Mouse (Mus musculus) lung, adult 2 months (tissue): ENCODE measurements around the gene Thrap3. TPM values are rescaled to one million over a fixed set of nuclear protein-coding genes. Genes with fewer than 3 reads are reported as not detected.
A peak's percentile ranks its signal among the peaks of the same experiment; 100 is the strongest.
"Not testable (repeated sequence)": the region's sequence is repeated elsewhere in the genome, so short reads cannot be mapped to it uniquely, and the experiment has no call there.

ENCODE experiments used
- DNase-seq: peaks from one replicate; pipeline ENCODE4 v3.0.0; 2022
- H3K4me1 ChIP-seq: fragments of 200-500 bp; 2 replicates; pipeline ENCODE4 v1.6.1; 2011; ENCODE audit warnings: low read length; ENCODE audit not compliant: control insufficient read depth, insufficient read depth
- H3K4me3 ChIP-seq: fragments of 200-500 bp; replicated peaks from 2 replicates; pipeline ENCODE3; 2011; ENCODE audit warnings: low read depth, mild to moderate bottlenecking, control low read depth, low read length; ENCODE audit errors: extremely low read depth
- CTCF ChIP-seq: fragments of 200-500 bp; IDR thresholded peaks from 2 replicates; pipeline ENCODE4 v1.5.1; 2011; ENCODE audit warnings: mild to moderate bottlenecking, low read length, control low read depth; ENCODE audit not compliant: insufficient read depth
- POLR2A ChIP-seq: fragments of 200-500 bp; IDR thresholded peaks from 2 replicates; pipeline ENCODE4 v1.6.1; 2011; ENCODE audit warnings: low read depth, mild to moderate bottlenecking, control low read depth, low read length, borderline replicate concordance; ENCODE audit errors: extremely low read depth
- WGBS: fragments of 180-500 bp; shearing (Covaris S2); methylation state at CpG from one replicate; pipeline ENCODE4 v1.1.7; 2018; 5-methylcytosine and 5-hydroxymethylcytosine counted together
- polyA plus RNA-seq: library from polyadenylated mRNA; depleted of rRNA; stranded (reverse); fragments of >200 nt; gene quantifications from 2 replicates; pipeline ENCODE4 v1.2.3, GENCODE M21; 2012

Thrap3 gene
- polyA plus RNA-seq, 1 experiment = 62.8 TPM

DNA sequence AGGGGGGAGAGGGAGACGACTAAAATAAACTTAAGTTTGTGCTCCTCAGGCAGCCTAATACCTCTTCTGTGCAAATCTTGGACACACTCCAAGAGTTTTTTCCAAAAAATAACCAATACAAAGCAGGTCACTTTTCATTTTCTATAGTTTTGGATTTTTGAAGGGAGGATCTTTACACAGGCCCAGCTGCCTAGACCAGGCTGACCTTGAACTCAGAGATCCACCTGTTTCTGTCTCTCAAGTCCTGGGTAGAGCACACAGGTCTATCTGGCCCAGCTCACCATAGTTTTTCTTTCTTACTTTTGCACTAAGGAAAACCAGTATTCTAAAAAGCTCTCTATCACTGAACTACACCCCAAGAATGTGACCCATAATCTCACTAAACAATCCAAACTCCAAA, 2.5 kb downstream of the Thrap3 start:
- 5% methylated on average over 1 of the region's 1 CpGs for WGBS
- Histone ChIP-seq H3K4me3 (no peak overlapping the region), H3K4me1 (peaks cover 23% of the 10 kb centered on the region)
- TF ChIP-seq CTCF (no peak), POLR2A (no peak)
- DNase-seq = no peak

DNA sequence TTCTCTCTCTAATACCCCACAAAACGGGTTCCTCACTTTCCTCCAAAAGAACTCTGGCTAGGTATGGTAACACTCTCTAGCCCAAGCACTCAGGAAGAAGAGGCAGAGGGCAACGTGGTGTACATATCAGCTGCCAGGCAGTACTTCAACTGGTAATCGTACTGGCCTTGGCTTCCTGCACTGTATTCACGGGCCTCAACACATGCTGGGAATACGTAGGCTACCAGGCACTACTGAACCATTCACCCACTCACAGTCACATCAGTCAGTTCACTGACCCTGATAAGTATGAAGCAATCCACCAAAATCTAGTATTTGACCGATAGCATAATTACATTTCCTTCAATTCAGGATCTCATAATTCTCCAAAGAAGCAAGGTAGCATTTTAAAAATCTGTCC, 3.0 kb downstream of the Thrap3 start:
- 14% methylated on average over 6 of the region's 6 CpGs for WGBS
- no peak for DNase-seq
- TF ChIP-seq POLR2A (no peak), CTCF (no peak)
- H3K4me1 ChIP-seq = peaks cover 23% of the 10 kb centered on the region
- H3K4me3 ChIP-seq = no peak overlapping the region

DNA sequence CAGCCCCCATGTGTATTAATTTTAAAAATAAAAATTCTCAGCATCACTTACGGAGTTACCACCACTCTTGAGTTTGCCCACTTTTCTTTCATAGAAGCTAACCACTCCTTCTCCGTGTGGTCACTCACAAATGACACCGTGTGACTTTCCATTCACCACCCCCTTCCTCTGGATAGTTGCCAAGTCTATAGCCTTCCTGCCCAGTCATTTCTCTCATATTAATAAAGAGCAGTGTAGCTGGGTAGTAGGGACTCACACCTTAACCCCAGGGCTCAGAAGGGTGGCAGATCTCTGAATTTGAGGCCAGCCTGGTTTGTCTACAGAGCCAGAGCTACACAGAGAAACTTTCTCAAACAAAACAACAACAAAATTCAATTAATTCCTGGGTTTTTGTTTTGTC, 5.1 kb downstream of the Thrap3 start:
- TF ChIP-seq POLR2A = no peak
- TF ChIP-seq CTCF = no peak
- 15% methylated on average over 3 of the region's 3 CpGs for WGBS
- H3K4me3 ChIP-seq = no peak overlapping the region
- H3K4me1 ChIP-seq = peaks cover 23% of the 10 kb centered on the region
- DNase-seq = no peak

DNA sequence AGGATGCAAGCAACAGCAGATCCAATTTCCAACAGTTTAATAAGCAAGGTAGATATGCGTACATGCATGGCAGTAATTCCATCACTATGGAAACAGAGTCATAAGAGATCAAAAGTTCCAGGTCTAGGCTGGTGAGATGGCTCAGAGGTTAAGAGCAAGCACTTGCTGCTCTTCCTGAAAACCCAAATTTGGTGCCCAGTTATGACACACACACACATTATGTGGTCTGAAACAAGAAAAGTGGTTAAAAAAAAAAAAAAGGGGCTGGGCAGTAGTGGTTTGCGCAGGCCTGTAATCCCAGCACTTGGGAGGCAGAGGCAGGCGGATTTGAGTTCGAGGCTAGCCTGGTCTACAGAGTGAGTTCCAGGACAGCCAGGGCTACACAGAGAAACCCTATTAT, 7.6 kb downstream of the Thrap3 start:
- WGBS = 82% methylated on average over 4 of the region's 4 CpGs
- Histone ChIP-seq H3K4me1 (peaks cover 18% of the 10 kb centered on the region), H3K4me3 (no peak overlapping the region)
- DNase-seq = no peak
- TF ChIP-seq POLR2A = no peak
- TF ChIP-seq CTCF = no peak

DNA sequence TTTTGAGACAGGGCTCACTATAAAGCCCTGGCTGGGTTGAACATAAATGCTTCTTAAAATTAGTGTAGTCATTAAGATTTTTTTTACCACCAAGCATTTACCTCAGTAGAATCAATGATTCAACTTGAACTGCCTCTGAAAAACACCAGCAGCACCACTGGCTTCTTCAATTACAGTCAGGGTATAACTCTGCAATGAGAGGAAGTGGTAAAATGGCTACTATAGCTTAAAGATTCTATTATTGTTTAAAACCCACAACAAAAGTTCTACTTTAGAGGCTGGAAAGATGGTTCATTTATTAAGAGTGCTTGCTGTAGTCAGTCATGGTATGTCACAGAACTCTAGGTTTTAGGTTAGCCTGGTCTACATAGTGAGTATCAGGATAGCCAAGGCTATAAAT, 8.3 kb downstream of the Thrap3 start:
- no peak for DNase-seq
- H3K4me1 ChIP-seq = peaks cover 14% of the 10 kb centered on the region
- H3K4me3 ChIP-seq = no peak overlapping the region
- no peak for TF ChIP-seq POLR2A

DNA sequence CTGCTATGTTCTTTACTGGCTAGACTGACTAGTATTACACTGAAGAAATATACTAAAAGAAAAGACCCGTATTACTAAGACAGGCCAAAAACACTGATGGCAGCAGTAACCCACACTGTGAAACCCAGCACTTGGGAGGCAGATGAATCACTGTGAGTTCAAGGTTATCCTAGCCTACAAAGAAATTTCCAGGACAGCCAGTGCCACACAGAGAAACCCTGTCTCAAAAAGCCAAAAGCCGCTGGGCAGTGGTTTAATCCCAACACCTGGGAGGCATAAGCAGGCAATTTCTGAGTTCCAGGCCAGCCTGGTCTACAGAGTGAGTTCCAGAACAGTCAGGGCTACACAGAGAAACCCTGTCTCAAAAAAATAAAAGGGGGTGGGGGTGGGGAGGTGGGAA, 11.9 kb downstream of the Thrap3 start:
- no peak overlapping the region for H3K4me3 ChIP-seq
- peaks cover 2% of the 10 kb centered on the region; the same call in 1 of the 2 replicates for H3K4me1 ChIP-seq
- DNase-seq = no peak
- 86% methylated on average over 2 of the region's 2 CpGs for WGBS
- TF ChIP-seq CTCF (no peak), POLR2A (no peak)

- H3K4me1 ChIP-seq = peaks cover 2% of the 10 kb centered on the region; the same call in 1 of the 2 replicates
- H3K4me3 ChIP-seq = no peak overlapping the region
- TF ChIP-seq POLR2A (no peak), CTCF (no peak)
- no peak for DNase-seq
- WGBS = 66% methylated on average over 3 of the region's 3 CpGs
These were observed 15.5 kb downstream of the Thrap3 start for GRCm38 (mm10) chr4:126187096-126187495.

- TF ChIP-seq POLR2A = no peak
- TF ChIP-seq CTCF = no peak
- no peak for DNase-seq
- 69% methylated on average over 5 of the region's 5 CpGs for WGBS
- Histone ChIP-seq H3K4me1 (peaks cover 1% of the 10 kb centered on the region), H3K4me3 (no peak overlapping the region)
These were observed 19.5 kb downstream of the Thrap3 start for GRCm38 (mm10) chr4:126183034-126183433.

DNA sequence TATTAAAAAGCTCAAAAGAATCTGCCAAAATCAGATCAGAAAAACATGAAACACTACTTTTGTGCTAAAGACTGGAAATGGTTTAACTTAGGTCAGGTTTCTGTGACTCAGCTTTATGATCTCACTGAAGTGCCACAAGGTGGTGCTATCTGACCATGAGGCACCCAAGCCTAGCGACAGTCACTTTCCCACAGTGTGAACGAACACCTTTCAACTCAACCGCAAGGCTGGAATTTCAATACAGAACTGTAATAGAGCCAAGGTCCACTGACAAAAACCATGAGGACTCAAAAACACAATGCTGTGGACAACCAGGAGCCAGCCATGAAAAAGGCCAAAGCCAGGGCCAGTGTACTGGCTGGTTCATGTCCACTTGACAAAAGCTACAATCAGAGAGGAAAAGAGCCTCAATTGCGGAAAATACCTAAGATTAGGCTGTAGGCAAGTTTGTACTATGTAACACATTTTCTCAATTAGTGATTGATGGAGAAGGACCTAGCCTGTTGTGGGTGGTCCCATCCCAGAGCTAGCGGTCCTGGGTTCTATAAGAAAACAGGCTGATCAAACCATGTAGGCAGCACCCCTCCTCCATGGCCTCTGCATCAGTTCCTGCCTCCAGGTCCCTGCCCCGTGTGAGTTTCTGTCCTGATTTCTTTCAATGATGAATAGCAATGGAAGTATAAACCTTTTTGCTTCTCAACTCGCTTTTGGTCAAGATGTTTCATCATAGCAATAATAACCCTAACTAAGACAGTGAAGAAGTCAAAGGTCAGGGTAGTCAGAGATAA, 21.2 kb downstream of the Thrap3 start:
- Histone ChIP-seq H3K4me3 (no peak overlapping the region), H3K4me1 (no peaks in the 10 kb centered on the region; the same call in 1 of the 2 replicates)
- 41% methylated on average over 7 of the region's 7 CpGs for WGBS
- peak; percentile 41 for DNase-seq
- TF ChIP-seq POLR2A (no peak), CTCF (peak; percentile 91)

- 71% methylated on average over 7 of the region's 7 CpGs for WGBS
- not testable (repeated sequence) for H3K4me3 ChIP-seq, H3K4me1 ChIP-seq, DNase-seq
These were observed 26.6 kb downstream of the Thrap3 start for GRCm38 (mm10) chr4:126175980-126176379.
